Mouse (Mus musculus): Measurements from ENCODE around the gene 4931414P19Rik. TPM values are rescaled to one million over a fixed set of nuclear protein-coding genes. Genes with fewer than 3 reads are reported as not detected.

Gene 4931414P19Rik
- polyA plus RNA-seq, 1 experiment = 6.0 TPM

- no peak overlapping the region for H3ac ChIP-seq (ENCODE audit: control insufficient read depth, insufficient read length, low read depth)
- no peaks in the 10 kb centered on the region for H3K27me3 ChIP-seq (ENCODE audit: control insufficient read depth, insufficient read depth, insufficient read length)
- H3K79me3 ChIP-seq (ENCODE audit: low read depth) = no peaks in the 10 kb centered on the region
- H3K36me3 ChIP-seq (ENCODE audit: control insufficient read depth, insufficient read depth) = no peaks in the 10 kb centered on the region
- TF ChIP-seq MYOG (IDR thresholded peaks at IDR 0.05; ENCODE audit: control insufficient read depth, extremely low read depth, insufficient read length) (no peak), USF1 (IDR thresholded peaks at IDR 0.05; ENCODE audit: low read depth) (no peak), MAX (IDR thresholded peaks at IDR 0.05) (no peak), MYOD1 (IDR thresholded peaks at IDR 0.05; ENCODE audit: control insufficient read depth, insufficient read length, low read depth) (no peak), FOSL1 (IDR thresholded peaks at IDR 0.05; ENCODE audit: insufficient read depth, low read length, poor library complexity, severe bottlenecking) (no peak), CTCF (IDR thresholded peaks at IDR 0.05; ENCODE audit: control insufficient read depth, insufficient read depth, insufficient read length) (no peak), CEBPB (IDR thresholded peaks at IDR 0.05; ENCODE audit: low read depth) (no peak)
- no peak overlapping the region for H3K4me3 ChIP-seq (ENCODE audit: insufficient read depth, poor library complexity, severe bottlenecking)
- H3K79me2 ChIP-seq (ENCODE audit: control insufficient read depth, insufficient read depth) = no peaks in the 10 kb centered on the region
Measured at GRCm38 (mm10) chr14:54591056-54591455, 14.7 kb downstream of the 4931414P19Rik start.

DNA sequence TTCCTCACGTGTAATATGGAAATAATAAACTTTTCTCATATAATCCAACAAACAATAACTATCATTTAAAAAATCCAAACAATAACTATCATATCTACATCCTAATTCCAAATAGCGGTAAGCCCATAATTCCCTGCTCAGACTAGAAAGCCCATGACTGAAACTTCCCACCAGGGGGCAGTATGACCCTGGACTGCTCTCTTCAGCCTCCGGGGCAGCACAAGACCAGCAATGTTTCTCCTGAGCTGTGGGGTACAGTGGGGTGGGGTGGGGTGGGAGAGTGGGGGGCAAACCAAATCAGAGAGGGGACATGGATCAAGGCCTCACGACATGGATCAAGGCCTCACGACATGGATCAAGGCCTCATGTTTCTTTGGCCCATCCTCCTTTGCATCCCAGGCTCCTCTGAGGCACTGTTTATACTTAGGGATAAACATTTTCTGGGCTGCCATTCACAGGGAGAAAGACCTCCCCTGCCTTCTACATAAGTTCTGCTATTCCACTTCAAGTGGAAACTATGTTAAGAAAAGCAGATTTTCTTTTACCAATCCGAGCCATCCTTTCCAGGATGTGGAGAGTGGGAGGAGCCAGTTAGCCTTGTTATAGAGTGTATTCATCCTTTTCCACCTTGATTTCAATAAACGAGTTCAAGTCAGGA is 22.0 kb downstream of the 4931414P19Rik start:
- TF ChIP-seq MAX (IDR thresholded peaks at IDR 0.05) (no peak), USF1 (IDR thresholded peaks at IDR 0.05; ENCODE audit: low read depth) (no peak), CEBPB (IDR thresholded peaks at IDR 0.05; ENCODE audit: low read depth) (no peak), FOSL1 (IDR thresholded peaks at IDR 0.05; ENCODE audit: insufficient read depth, low read length, poor library complexity, severe bottlenecking) (no peak), MYOG (IDR thresholded peaks at IDR 0.05; ENCODE audit: control insufficient read depth, extremely low read depth, insufficient read length) (no peak), MYOD1 (IDR thresholded peaks at IDR 0.05; ENCODE audit: control insufficient read depth, insufficient read length, low read depth) (no peak), CTCF (IDR thresholded peaks at IDR 0.05; ENCODE audit: control insufficient read depth, insufficient read depth, insufficient read length) (no peak)
- no peak overlapping the region for H3K4me3 ChIP-seq (ENCODE audit: insufficient read depth, poor library complexity, severe bottlenecking)
- no peaks in the 10 kb centered on the region for H3K27me3 ChIP-seq (ENCODE audit: control insufficient read depth, insufficient read depth, insufficient read length)
- H3K79me3 ChIP-seq (ENCODE audit: low read depth) = no peaks in the 10 kb centered on the region
- H3K79me2 ChIP-seq (ENCODE audit: control insufficient read depth, insufficient read depth) = no peaks in the 10 kb centered on the region
- H3ac ChIP-seq (ENCODE audit: control insufficient read depth, insufficient read length, low read depth) = no peak overlapping the region
- H3K36me3 ChIP-seq (ENCODE audit: control insufficient read depth, insufficient read depth) = peaks cover 9% of the 10 kb centered on the region

GRCm38 (mm10) chr14:54582536-54582935 is 23.3 kb downstream of the 4931414P19Rik start:
- H3K27me3 ChIP-seq (ENCODE audit: control insufficient read depth, insufficient read depth, insufficient read length) = no peaks in the 10 kb centered on the region
- no peak overlapping the region for H3ac ChIP-seq (ENCODE audit: control insufficient read depth, insufficient read length, low read depth)
- peaks cover 2% of the 10 kb centered on the region for H3K79me3 ChIP-seq (ENCODE audit: low read depth)
- no peak for TF ChIP-seq MAX (IDR thresholded peaks at IDR 0.05)
- no peak for TF ChIP-seq MYOD1 (IDR thresholded peaks at IDR 0.05; ENCODE audit: control insufficient read depth, insufficient read length, low read depth)
- TF ChIP-seq CTCF (IDR thresholded peaks at IDR 0.05; ENCODE audit: control insufficient read depth, insufficient read depth, insufficient read length) = no peak
- no peak for TF ChIP-seq FOSL1 (IDR thresholded peaks at IDR 0.05; ENCODE audit: insufficient read depth, low read length, poor library complexity, severe bottlenecking)
- no peak for TF ChIP-seq MYOG (IDR thresholded peaks at IDR 0.05; ENCODE audit: control insufficient read depth, extremely low read depth, insufficient read length)
- TF ChIP-seq CEBPB (IDR thresholded peaks at IDR 0.05; ENCODE audit: low read depth) = no peak
- no peak for TF ChIP-seq USF1 (IDR thresholded peaks at IDR 0.05; ENCODE audit: low read depth)
- peaks cover 5% of the 10 kb centered on the region for H3K79me2 ChIP-seq (ENCODE audit: control insufficient read depth, insufficient read depth)
- no peak overlapping the region for H3K4me3 ChIP-seq (ENCODE audit: insufficient read depth, poor library complexity, severe bottlenecking)
- peaks cover 9% of the 10 kb centered on the region for H3K36me3 ChIP-seq (ENCODE audit: control insufficient read depth, insufficient read depth)

GRCm38 (mm10) chr14:54579638-54580037 is 26.2 kb downstream of the 4931414P19Rik start:
- Histone ChIP-seq H3K79me3 (ENCODE audit: low read depth) (peaks cover 26% of the 10 kb centered on the region), H3K79me2 (ENCODE audit: control insufficient read depth, insufficient read depth) (peaks cover 33% of the 10 kb centered on the region), H3ac (ENCODE audit: control insufficient read depth, insufficient read length, low read depth) (no peak overlapping the region), H3K36me3 (ENCODE audit: control insufficient read depth, insufficient read depth) (peaks cover 12% of the 10 kb centered on the region), H3K4me3 (ENCODE audit: insufficient read depth, poor library complexity, severe bottlenecking) (no peak overlapping the region), H3K27me3 (ENCODE audit: control insufficient read depth, insufficient read depth, insufficient read length) (no peaks in the 10 kb centered on the region)
- TF ChIP-seq MYOG (IDR thresholded peaks at IDR 0.05; ENCODE audit: control insufficient read depth, extremely low read depth, insufficient read length) (no peak), CEBPB (IDR thresholded peaks at IDR 0.05; ENCODE audit: low read depth) (no peak), USF1 (IDR thresholded peaks at IDR 0.05; ENCODE audit: low read depth) (no peak), MAX (IDR thresholded peaks at IDR 0.05) (no peak), MYOD1 (IDR thresholded peaks at IDR 0.05; ENCODE audit: control insufficient read depth, insufficient read length, low read depth) (no peak), FOSL1 (IDR thresholded peaks at IDR 0.05; ENCODE audit: insufficient read depth, low read length, poor library complexity, severe bottlenecking) (no peak), CTCF (IDR thresholded peaks at IDR 0.05; ENCODE audit: control insufficient read depth, insufficient read depth, insufficient read length) (no peak)

DNA sequence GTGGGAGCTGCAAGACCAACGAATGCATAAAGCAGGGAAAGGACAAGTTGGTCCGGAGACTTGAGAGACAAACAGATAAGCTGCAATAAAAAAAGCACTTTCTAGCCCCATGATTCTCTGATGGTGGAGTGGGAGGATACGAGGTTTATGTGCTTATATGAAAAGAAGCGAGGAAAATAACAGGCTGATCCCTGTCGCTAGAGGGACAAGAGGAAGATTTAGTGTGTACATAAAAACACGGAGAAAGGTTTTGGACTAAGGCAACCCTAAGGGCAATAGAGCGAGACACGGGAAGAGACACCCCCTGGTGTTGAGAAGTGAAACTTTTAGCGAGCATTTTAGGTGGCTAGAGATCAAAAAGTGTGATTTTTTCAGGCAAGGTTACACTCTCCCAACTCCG is 27.7 kb downstream of the 4931414P19Rik start:
- H3K79me3 ChIP-seq (ENCODE audit: low read depth) = peaks cover 42% of the 10 kb centered on the region
- peak overlapping the region; percentile 90 for H3K4me3 ChIP-seq (ENCODE audit: insufficient read depth, poor library complexity, severe bottlenecking)
- peaks cover 49% of the 10 kb centered on the region for H3K79me2 ChIP-seq (ENCODE audit: control insufficient read depth, insufficient read depth)
- no peaks in the 10 kb centered on the region for H3K27me3 ChIP-seq (ENCODE audit: control insufficient read depth, insufficient read depth, insufficient read length)
- TF ChIP-seq MYOD1 (IDR thresholded peaks at IDR 0.05; ENCODE audit: control insufficient read depth, insufficient read length, low read depth) = no peak
- TF ChIP-seq CTCF (IDR thresholded peaks at IDR 0.05; ENCODE audit: control insufficient read depth, insufficient read depth, insufficient read length) = no peak
- TF ChIP-seq CEBPB (IDR thresholded peaks at IDR 0.05; ENCODE audit: low read depth) = no peak
- TF ChIP-seq MYOG (IDR thresholded peaks at IDR 0.05; ENCODE audit: control insufficient read depth, extremely low read depth, insufficient read length) = no peak
- no peak for TF ChIP-seq FOSL1 (IDR thresholded peaks at IDR 0.05; ENCODE audit: insufficient read depth, low read length, poor library complexity, severe bottlenecking)
- TF ChIP-seq MAX (IDR thresholded peaks at IDR 0.05) = no peak
- no peak for TF ChIP-seq USF1 (IDR thresholded peaks at IDR 0.05; ENCODE audit: low read depth)
- H3ac ChIP-seq (ENCODE audit: control insufficient read depth, insufficient read length, low read depth) = peak overlapping the region; percentile 70
- H3K36me3 ChIP-seq (ENCODE audit: control insufficient read depth, insufficient read depth) = peaks cover 18% of the 10 kb centered on the region
